Mouse (Mus musculus) spleen, adult 2 months (tissue): ENCODE results near the gene Gtf2h5.

Experiments
- CTCF ChIP-seq: fragments of 200-500 bp; IDR thresholded peaks from 2 replicates; pipeline ENCODE4 v1.5.1; 2011; ENCODE audit warnings: mild to moderate bottlenecking, inconsistent platforms; ENCODE audit not compliant: insufficient read depth, insufficient read length, insufficient replicate concordance; ENCODE audit errors: extremely low read depth
- POLR2A ChIP-seq: fragments of 200-500 bp; IDR thresholded peaks from 2 replicates; pipeline ENCODE4 v1.6.1; 2011; ENCODE audit warnings: low read depth, low read length, inconsistent platforms

GRCm38 (mm10) chr17:6054934-6055355 lies 24.6 kb upstream of the Gtf2h5 start:
- no peak for TF ChIP-seq POLR2A
- TF ChIP-seq CTCF, result peak; percentile 3; the same call in 1 of the 2 replicates
